Mouse (Mus musculus) MEL (cell line): Measurements from ENCODE around the gene Met. TPM values are rescaled to one million over a fixed set of nuclear protein-coding genes. Genes with fewer than 3 reads are reported as not detected.

ENCODE experiments used
- DNase-seq: peaks from one replicate; pipeline ENCODE4 v3.0.0; 2011; ENCODE audit warnings: low read depth, low spot score
- H3K27ac ChIP-seq: 2 replicates; pipeline ENCODE4 v1.5.1; 2012; ENCODE audit warnings: low read depth, mild to moderate bottlenecking, control low read depth, low read length, moderate library complexity; ENCODE audit not compliant: control insufficient read depth
- H3K27me3 ChIP-seq, 2 experiments: fragments of 150-350 bp in 1 of 2; sonication (generic) in 1 of 2; 2 replicates each; pipeline ENCODE4 v1.6.1; 2012; ENCODE audit warnings: low read length in 2 of 2, mild to moderate bottlenecking in 2 of 2, improper control_type of control experiment in 1 of 2, moderate library complexity in 1 of 2; ENCODE audit not compliant: insufficient read depth in 2 of 2, control insufficient read depth in 1 of 2
- H3K36me3 ChIP-seq, 2 experiments: 2 replicates each; pipeline ENCODE4 v1.6.1; 2012 to 2014; ENCODE audit warnings: low read length in 2 of 2, improper control_type of control experiment in 1 of 2, inconsistent platforms in 1 of 2, mild to moderate bottlenecking in 1 of 2; ENCODE audit not compliant: insufficient read depth in 2 of 2, control insufficient read depth in 1 of 2
- H3K4me1 ChIP-seq, 2 experiments: fragments of 150-350 bp in 1 of 2; sonication (generic) in 1 of 2; 2 replicates each; pipeline ENCODE4 v1.6.1; 2012; ENCODE audit warnings: low read length in 2 of 2, improper control_type of control experiment in 1 of 2, mild to moderate bottlenecking in 1 of 2; ENCODE audit not compliant: insufficient read depth in 2 of 2, control insufficient read depth in 1 of 2
- H3K4me3 ChIP-seq, 2 experiments: fragments of 150-350 bp in 1 of 2; sonication (generic) in 1 of 2; 2 replicates each; pipeline ENCODE4 v1.5.1; 2012; ENCODE audit warnings: low read depth in 2 of 2, low read length in 2 of 2, mild to moderate bottlenecking in 2 of 2, moderate library complexity in 2 of 2, control low read depth in 1 of 2, improper control_type of control experiment in 1 of 2; ENCODE audit not compliant: control insufficient read depth in 1 of 2, insufficient read depth in 1 of 2
- H3K79me2 ChIP-seq: 2 replicates; pipeline ENCODE4 v1.6.1; 2012; ENCODE audit warnings: mild to moderate bottlenecking, low read length, moderate library complexity; ENCODE audit not compliant: control insufficient read depth, poor library complexity, insufficient read depth
- H3K9ac ChIP-seq: 2 replicates; pipeline ENCODE4 v1.6.1; 2012; ENCODE audit warnings: low read depth, mild to moderate bottlenecking, control low read depth, low read length, moderate library complexity; ENCODE audit not compliant: control insufficient read depth, poor library complexity, severe bottlenecking
- H3K9me3 ChIP-seq: fragments of 150-350 bp; sonication (generic); replicated peaks from 2 replicates; pipeline ENCODE4 v1.6.1; 2012; ENCODE audit warnings: mild to moderate bottlenecking, low read length, improper control_type of control experiment, moderate library complexity; ENCODE audit not compliant: insufficient read depth
- BHLHE40 ChIP-seq: IDR thresholded peaks from 2 replicates; pipeline ENCODE4 v1.6.1; 2012; ENCODE audit warnings: low read depth, mild to moderate bottlenecking, inconsistent platforms, low read length, improper control_type of control experiment, borderline replicate concordance
- CHD1 ChIP-seq: IDR thresholded peaks from 2 replicates; pipeline ENCODE4 v1.6.1; 2012; ENCODE audit warnings: low read depth, mild to moderate bottlenecking, inconsistent platforms, low read length, improper control_type of control experiment
- CTCF ChIP-seq, 3 experiments: IDR thresholded peaks in 2 of 3; conservative IDR thresholded peaks in 1 of 3; 2 replicates each; pipeline ENCODE4 v1.5.1; 2011 to 2012; ENCODE audit warnings: low read length in 3 of 3, low read depth in 2 of 3, mild to moderate bottlenecking in 2 of 3, improper control_type of control experiment in 1 of 3, inconsistent platforms in 1 of 3, mixed read lengths in 1 of 3, moderate library complexity in 1 of 3; ENCODE audit not compliant: control insufficient read depth in 1 of 3, insufficient read depth in 1 of 3, poor library complexity in 1 of 3, severe bottlenecking in 1 of 3
- EP300 ChIP-seq, 2 experiments: IDR thresholded peaks; 2 replicates each; pipeline ENCODE4 v1.6.1; 2011; ENCODE audit warnings: improper control_type of control experiment in 2 of 2, low read length in 2 of 2, low read depth in 1 of 2, mild to moderate bottlenecking in 1 of 2
- ETS1 ChIP-seq: IDR thresholded peaks from 2 replicates; pipeline ENCODE4 v1.6.1; 2012; ENCODE audit warnings: low read depth, mild to moderate bottlenecking, inconsistent platforms, low read length, improper control_type of control experiment, moderate library complexity
- GABPA ChIP-seq: IDR thresholded peaks from 2 replicates; pipeline ENCODE4 v1.6.1; 2012; ENCODE audit warnings: low read depth, mild to moderate bottlenecking, inconsistent platforms, low read length, improper control_type of control experiment, moderate library complexity
- GATA1 ChIP-seq: IDR thresholded peaks from 2 replicates; pipeline ENCODE4 v1.6.1; 2011; ENCODE audit warnings: low read depth, low read length, improper control_type of control experiment
- HCFC1 ChIP-seq: IDR thresholded peaks from 2 replicates; pipeline ENCODE4 v1.6.1; 2012; ENCODE audit warnings: low read depth, mild to moderate bottlenecking, inconsistent platforms, low read length, improper control_type of control experiment, moderate library complexity
- JUND ChIP-seq: IDR thresholded peaks from 2 replicates; pipeline ENCODE4 v1.6.1; 2011; ENCODE audit warnings: low read depth, mild to moderate bottlenecking, improper control_type of control experiment, low read length
- MAX ChIP-seq: IDR thresholded peaks from 2 replicates; pipeline ENCODE4 v1.6.1; 2011; ENCODE audit warnings: low read length, improper control_type of control experiment
- MEF2A ChIP-seq: IDR thresholded peaks from 2 replicates; pipeline ENCODE4 v1.6.1; 2014; ENCODE audit warnings: low read depth, mild to moderate bottlenecking, inconsistent platforms, low read length, improper control_type of control experiment; ENCODE audit not compliant: poor library complexity, insufficient replicate concordance, severe bottlenecking; ENCODE audit errors: extremely low read depth
- MXI1 ChIP-seq: IDR thresholded peaks from 2 replicates; pipeline ENCODE4 v1.6.1; 2011; ENCODE audit warnings: mild to moderate bottlenecking, low read depth, low read length, improper control_type of control experiment
- MYC ChIP-seq: IDR thresholded peaks from 2 replicates; pipeline ENCODE4 v1.6.1; 2011; ENCODE audit warnings: low read depth, mild to moderate bottlenecking, low read length, improper control_type of control experiment, moderate library complexity
- POLR2AphosphoS5 ChIP-seq: IDR thresholded peaks from 2 replicates; pipeline ENCODE4 v1.6.1; 2012; ENCODE audit warnings: low read depth, borderline replicate concordance, mild to moderate bottlenecking, inconsistent platforms, low read length, moderate library complexity, mixed read lengths
- RAD21 ChIP-seq: IDR thresholded peaks from 2 replicates; pipeline ENCODE4 v1.6.1; 2011; ENCODE audit warnings: mild to moderate bottlenecking, low read depth, low read length, improper control_type of control experiment
- SIN3A ChIP-seq: IDR thresholded peaks from 2 replicates; pipeline ENCODE4 v1.6.1; 2012; ENCODE audit warnings: low read length, improper control_type of control experiment, inconsistent platforms
- SMC3 ChIP-seq: IDR thresholded peaks from 2 replicates; pipeline ENCODE4 v1.6.1; 2011; ENCODE audit warnings: low read depth, low read length, improper control_type of control experiment
- TAL1 ChIP-seq: IDR thresholded peaks from 2 replicates; pipeline ENCODE4 v1.6.1; 2012; ENCODE audit warnings: mild to moderate bottlenecking, inconsistent platforms, low read length, moderate library complexity, mixed read lengths
- TBP ChIP-seq: IDR thresholded peaks from 2 replicates; pipeline ENCODE4 v1.8.0; 2011; ENCODE audit warnings: low read depth, low read length, improper control_type of control experiment
- USF2 ChIP-seq, 2 experiments: IDR thresholded peaks; 2 replicates each; pipeline ENCODE4 v1.6.1; 2011 to 2012; ENCODE audit warnings: improper control_type of control experiment in 2 of 2, low read length in 2 of 2, borderline replicate concordance in 1 of 2, inconsistent platforms in 1 of 2, low read depth in 1 of 2, mild to moderate bottlenecking in 1 of 2; ENCODE audit not compliant: insufficient read depth in 1 of 2
- ZC3H11A ChIP-seq: IDR thresholded peaks from 2 replicates; pipeline ENCODE4 v1.6.1; 2012; ENCODE audit warnings: low read depth, mild to moderate bottlenecking, inconsistent platforms, low read length, improper control_type of control experiment
- ZKSCAN1 ChIP-seq: IDR thresholded peaks from 2 replicates; pipeline ENCODE4 v1.6.1; 2012; ENCODE audit warnings: low read depth, mild to moderate bottlenecking, inconsistent platforms, low read length, improper control_type of control experiment, moderate library complexity
- ZMIZ1 ChIP-seq: IDR thresholded peaks from 2 replicates; pipeline ENCODE4 v1.6.1; 2012; ENCODE audit warnings: low read depth, mild to moderate bottlenecking, inconsistent platforms, low read length, improper control_type of control experiment, moderate library complexity
- polyA plus RNA-seq, 2 experiments: library from polyadenylated mRNA; stranded (reverse) in 1 of 2; unstranded in 1 of 2; fragments of >175 nt in 1 of 2; fragments of >200 nt in 1 of 2; gene quantifications; 2 replicates each; pipeline versions ENCODE4 v1.2.1 to v1.2.4; 2012; ENCODE audit warnings: low replicate concordance in 2 of 2, low read depth in 1 of 2; ENCODE audit not compliant: insufficient read length in 2 of 2, insufficient read depth in 1 of 2, missing spikeins in 1 of 2
- total RNA-seq: library from RNA; depleted of rRNA; stranded (reverse); fragments of 300-350 nt; gene quantifications from 2 replicates; pipeline ENCODE4 v1.2.3, GENCODE M21; 2012

Met gene
- total and polyA plus RNA-seq, 3 experiments, result not detected

GRCm38 (mm10) chr6:17451305-17451704, 12.3 kb upstream of the Met start:
- Histone ChIP-seq H3K79me2 (no peaks in the 10 kb centered on the region), H3K9me3 (no peaks in the 10 kb centered on the region), H3K4me3 (no peak overlapping the region), H3K36me3 (no peaks in the 10 kb centered on the region), H3K27ac (no peak overlapping the region), H3K9ac (no peak overlapping the region), H3K4me1 (no peaks in the 10 kb centered on the region), H3K27me3 (peaks cover 0 to 4% of the 10 kb centered on the region in 2 experiments; a peak in 2 of 4 replicates)
- no peak for DNase-seq
- TF ChIP-seq MYC, result no peak
- no peak for TF ChIP-seq HCFC1
- TF ChIP-seq ZC3H11A, result no peak
- no peak for TF ChIP-seq USF2 (IDR thresholded peaks at IDR 0.05; ENCODE audit: borderline replicate concordance in 1 of 2, insufficient read depth in 1 of 2, low read depth in 1 of 2, low read length in 2 of 2)
- TF ChIP-seq SMC3, result no peak
- no peak for TF ChIP-seq SIN3A
- TF ChIP-seq GABPA, result no peak
- TF ChIP-seq CTCF (IDR thresholded peaks at IDR 0.05 in 2 of 3, conservative IDR thresholded peaks at IDR 0.05 in 1 of 3; ENCODE audit: control insufficient read depth in 1 of 3, insufficient read depth in 1 of 3, low read depth in 2 of 3, low read length in 3 of 3, poor library complexity in 1 of 3, severe bottlenecking in 1 of 3), result no peak
- TF ChIP-seq ZMIZ1, result no peak
- no peak for TF ChIP-seq MEF2A
- no peak for TF ChIP-seq JUND
- no peak for TF ChIP-seq RAD21
- no peak for TF ChIP-seq BHLHE40
- TF ChIP-seq CHD1, result no peak
- no peak for TF ChIP-seq ZKSCAN1
- no peak for TF ChIP-seq MXI1
- no peak for TF ChIP-seq TBP
- no peak for TF ChIP-seq GATA1
- TF ChIP-seq POLR2AphosphoS5, result no peak
- no peak for TF ChIP-seq TAL1
- TF ChIP-seq, all 39 proteins: peak for 0

DNA sequence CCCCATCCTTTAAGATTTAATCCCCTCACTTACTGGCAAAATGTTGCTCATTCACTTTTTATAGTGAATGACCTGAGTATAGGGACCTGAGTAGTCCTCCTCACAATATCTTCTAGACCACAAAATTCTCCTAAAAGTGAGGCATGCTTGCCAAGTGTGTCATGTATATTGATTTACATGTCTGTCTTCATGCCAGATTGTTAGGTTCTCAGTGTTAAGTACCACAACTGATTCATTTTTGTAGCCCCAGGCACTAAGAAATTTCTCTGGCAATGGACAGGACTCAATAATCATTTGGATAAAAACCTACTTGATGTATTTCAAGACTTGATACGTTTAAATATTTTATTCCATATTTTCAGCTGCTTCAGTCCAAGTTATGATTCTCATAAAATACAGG, 8.5 kb upstream of the Met start:
- no peak for DNase-seq
- no peaks in the 10 kb centered on the region for H3K79me2 ChIP-seq
- H3K36me3 ChIP-seq, result no peaks in the 10 kb centered on the region
- H3K4me3 ChIP-seq, result no peak overlapping the region
- no peak overlapping the region for H3K27ac ChIP-seq
- H3K9me3 ChIP-seq, result no peaks in the 10 kb centered on the region
- no peak overlapping the region for H3K9ac ChIP-seq
- H3K27me3 ChIP-seq, result peaks cover 0 to 4% of the 10 kb centered on the region in 2 experiments; a peak in 2 of 4 replicates
- no peaks in the 10 kb centered on the region for H3K4me1 ChIP-seq
- TF ChIP-seq ETS1 (no peak), CHD1 (no peak), MAX (no peak), MEF2A (no peak), ZKSCAN1 (no peak), ZMIZ1 (no peak), EP300 (IDR thresholded peaks at IDR 0.05; ENCODE audit: low read depth in 1 of 2, low read length in 2 of 2) (no peak)
